Mouse (Mus musculus) ES-Bruce4 (cell line): Measurements from ENCODE around the gene Ankrd36.

Experiments
- CTCF ChIP-seq: IDR thresholded peaks from one replicate; pipeline ENCODE4 v1.8.1; 2011; ENCODE audit warnings: low read depth, low read length
- EP300 ChIP-seq: IDR thresholded peaks from 2 replicates; pipeline ENCODE4 v1.6.1; 2011; ENCODE audit warnings: low read depth, low read length; ENCODE audit not compliant: insufficient read depth
- POLR2A ChIP-seq: IDR thresholded peaks from one replicate; pipeline ENCODE4 v1.8.1; 2011; ENCODE audit warnings: low read length; ENCODE audit not compliant: insufficient read depth

GRCm38 (mm10) chr11:5701821-5702220 is 132.3 kb downstream of the Ankrd36 start:
- TF ChIP-seq CTCF, result no peak
- TF ChIP-seq POLR2A, result no peak
- TF ChIP-seq EP300, result no peak
